Mouse (Mus musculus): ENCODE data around the gene Clec4a1. TPM values are rescaled to one million over a fixed set of nuclear protein-coding genes. Genes with fewer than 3 reads are reported as not detected.

The Clec4a1 gene
- 3.2 and 3.6 TPM in 2 replicates for polyA plus RNA-seq (2014; fragmentation: Nextera tagmentation; extraction: Ambion mirVana)

- ATAC-seq (replicated peaks; ENCODE audit: low FRiP score) (no peak), DNase-seq (ENCODE audit: low spot score) (no peak)
- Histone ChIP-seq H3K27ac (ENCODE audit: low read depth, low read length) (no peak within 1 kb of the TSS), H3K36me3 (ENCODE audit: control insufficient read depth, insufficient read depth, low read length) (no peaks in the 10 kb centered on the region), H3K4me3 (ENCODE audit: low read depth, low read length) (no peak within 1 kb of the TSS), H3K27me3 (replicated peaks; ENCODE audit: control insufficient read depth, insufficient read depth, low read length) (no peaks in the 10 kb centered on the region), H3K9ac (ENCODE audit: low read depth, low read length) (no peak within 1 kb of the TSS), H3K9me3 (ENCODE audit: control insufficient read depth, low read length) (no peaks in the 10 kb centered on the region), H3K4me2 (no peak within 1 kb of the TSS), H3K4me1 (replicated peaks; ENCODE audit: control insufficient read depth, insufficient read depth, low read length) (no peaks in the 10 kb centered on the region)
- 44% methylated on average over 4 of the region's 4 CpGs for WGBS
These were observed at the start of gene Clec4a1 for GRCm38 (mm10) chr6:122921451-122921850. Gene Clec4a1 (plus strand): TSS chr6:122921848.

- Histone ChIP-seq H3K4me2 (no peak overlapping the region), H3K4me3 (ENCODE audit: low read depth, low read length) (no peak overlapping the region), H3K9ac (ENCODE audit: low read depth, low read length) (no peak overlapping the region), H3K4me1 (replicated peaks; ENCODE audit: control insufficient read depth, insufficient read depth, low read length) (peaks cover 4% of the 10 kb centered on the region), H3K9me3 (ENCODE audit: control insufficient read depth, low read length) (no peaks in the 10 kb centered on the region), H3K27ac (ENCODE audit: low read depth, low read length) (no peak overlapping the region), H3K36me3 (ENCODE audit: control insufficient read depth, insufficient read depth, low read length) (peaks cover 3% of the 10 kb centered on the region; the same call in 1 of the 2 replicates), H3K27me3 (replicated peaks; ENCODE audit: control insufficient read depth, insufficient read depth, low read length) (no peaks in the 10 kb centered on the region)
- 87% methylated on average over 5 of the region's 5 CpGs for WGBS
- ATAC-seq (replicated peaks; ENCODE audit: low FRiP score): no peak
- no peak for DNase-seq (ENCODE audit: low spot score)
These were observed 48.8 kb upstream of the Clec4a1 start for GRCm38 (mm10) chr6:122872800-122873199.

GRCm38 (mm10) chr6:122873871-122874719 is 47.6 kb upstream of the Clec4a1 start, which contains the start of gene Necap1:
Gene Necap1 (plus strand): TSS chr6:122874474.
- ATAC-seq (replicated peaks; ENCODE audit: low FRiP score) (peak; percentile 95), DNase-seq (ENCODE audit: low spot score) (peak; percentile 95)
- Histone ChIP-seq H3K27ac (ENCODE audit: low read depth, low read length) (peak within 1 kb of the TSS; percentile 62), H3K27me3 (replicated peaks; ENCODE audit: control insufficient read depth, insufficient read depth, low read length) (no peaks in the 10 kb centered on the region), H3K4me2 (peak within 1 kb of the TSS; percentile 74), H3K9me3 (ENCODE audit: control insufficient read depth, low read length) (no peaks in the 10 kb centered on the region), H3K9ac (ENCODE audit: low read depth, low read length) (peak within 1 kb of the TSS; percentile 85), H3K4me1 (replicated peaks; ENCODE audit: control insufficient read depth, insufficient read depth, low read length) (peaks cover 9% of the 10 kb centered on the region), H3K36me3 (ENCODE audit: control insufficient read depth, insufficient read depth, low read length) (peaks cover 9% of the 10 kb centered on the region; the same call in 1 of the 2 replicates), H3K4me3 (ENCODE audit: low read depth, low read length) (peak within 1 kb of the TSS; percentile 85)
- 8% methylated on average over 43 of the region's 43 CpGs for WGBS

GRCm38 (mm10) chr6:122874720-122875389 is 46.8 kb upstream of the Clec4a1 start:
- under 1% methylated on average over 31 of the region's 31 CpGs for WGBS
- no peak for DNase-seq (ENCODE audit: low spot score)
- peak overlapping the region; percentile 85 for H3K9ac ChIP-seq (ENCODE audit: low read depth, low read length)
- no peaks in the 10 kb centered on the region for H3K9me3 ChIP-seq (ENCODE audit: control insufficient read depth, low read length)
- peak overlapping the region; percentile 74 for H3K4me2 ChIP-seq
- H3K4me3 ChIP-seq (ENCODE audit: low read depth, low read length): peak overlapping the region; percentile 85
- peak; percentile 54 for ATAC-seq (replicated peaks; ENCODE audit: low FRiP score)
- H3K27me3 ChIP-seq (replicated peaks; ENCODE audit: control insufficient read depth, insufficient read depth, low read length): no peaks in the 10 kb centered on the region
- H3K27ac ChIP-seq (ENCODE audit: low read depth, low read length): peak overlapping the region; percentile 62
- peaks cover 9% of the 10 kb centered on the region for H3K4me1 ChIP-seq (replicated peaks; ENCODE audit: control insufficient read depth, insufficient read depth, low read length)
- H3K36me3 ChIP-seq (ENCODE audit: control insufficient read depth, insufficient read depth, low read length): peaks cover 9% of the 10 kb centered on the region; the same call in 1 of the 2 replicates

GRCm38 (mm10) chr6:122879141-122879735 is 42.4 kb upstream of the Clec4a1 start:
- no peak overlapping the region for H3K9ac ChIP-seq (ENCODE audit: low read depth, low read length)
- no peaks in the 10 kb centered on the region for H3K27me3 ChIP-seq (replicated peaks; ENCODE audit: control insufficient read depth, insufficient read depth, low read length)
- no peak overlapping the region for H3K27ac ChIP-seq (ENCODE audit: low read depth, low read length)
- H3K9me3 ChIP-seq (ENCODE audit: control insufficient read depth, low read length): no peaks in the 10 kb centered on the region
- H3K4me1 ChIP-seq (replicated peaks; ENCODE audit: control insufficient read depth, insufficient read depth, low read length): peaks cover 9% of the 10 kb centered on the region
- no peak for ATAC-seq (replicated peaks; ENCODE audit: low FRiP score)
- WGBS: 85% methylated on average over 7 of the region's 7 CpGs
- no peak overlapping the region for H3K4me2 ChIP-seq
- no peak overlapping the region for H3K4me3 ChIP-seq (ENCODE audit: low read depth, low read length)
- DNase-seq (ENCODE audit: low spot score): no peak
- peaks cover 30% of the 10 kb centered on the region for H3K36me3 ChIP-seq (ENCODE audit: control insufficient read depth, insufficient read depth, low read length)

- no peak overlapping the region for H3K4me2 ChIP-seq
- H3K9me3 ChIP-seq (ENCODE audit: control insufficient read depth, low read length): no peaks in the 10 kb centered on the region
- peaks cover 33% of the 10 kb centered on the region for H3K36me3 ChIP-seq (ENCODE audit: control insufficient read depth, insufficient read depth, low read length)
- H3K27me3 ChIP-seq (replicated peaks; ENCODE audit: control insufficient read depth, insufficient read depth, low read length): no peaks in the 10 kb centered on the region
- H3K4me3 ChIP-seq (ENCODE audit: low read depth, low read length): no peak overlapping the region
- 83% methylated on average over 7 of the region's 7 CpGs for WGBS
- ATAC-seq (replicated peaks; ENCODE audit: low FRiP score) (no peak), DNase-seq (ENCODE audit: low spot score) (no peak)
- H3K4me1 ChIP-seq (replicated peaks; ENCODE audit: control insufficient read depth, insufficient read depth, low read length): peaks cover 9% of the 10 kb centered on the region
- no peak overlapping the region for H3K9ac ChIP-seq (ENCODE audit: low read depth, low read length)
- no peak overlapping the region for H3K27ac ChIP-seq (ENCODE audit: low read depth, low read length)
These were observed 41.7 kb upstream of the Clec4a1 start for GRCm38 (mm10) chr6:122879781-122880505.

GRCm38 (mm10) chr6:122881287-122881686 is 40.4 kb upstream of the Clec4a1 start:
- ATAC-seq (replicated peaks; ENCODE audit: low FRiP score) (no peak), DNase-seq (ENCODE audit: low spot score) (no peak)
- H3K36me3 ChIP-seq (ENCODE audit: control insufficient read depth, insufficient read depth, low read length): peaks cover 35% of the 10 kb centered on the region
- no peak overlapping the region for H3K4me2 ChIP-seq
- H3K27ac ChIP-seq (ENCODE audit: low read depth, low read length): no peak overlapping the region
- H3K4me3 ChIP-seq (ENCODE audit: low read depth, low read length): no peak overlapping the region
- H3K27me3 ChIP-seq (replicated peaks; ENCODE audit: control insufficient read depth, insufficient read depth, low read length): no peaks in the 10 kb centered on the region
- H3K9me3 ChIP-seq (ENCODE audit: control insufficient read depth, low read length): no peaks in the 10 kb centered on the region
- 93% methylated on average over 12 of the region's 12 CpGs for WGBS
- peaks cover 4% of the 10 kb centered on the region; the same call in 1 of the 2 replicates for H3K4me1 ChIP-seq (replicated peaks; ENCODE audit: control insufficient read depth, insufficient read depth, low read length)
- H3K9ac ChIP-seq (ENCODE audit: low read depth, low read length): no peak overlapping the region

- Histone ChIP-seq H3K27me3 (replicated peaks; ENCODE audit: control insufficient read depth, insufficient read depth, low read length) (no peaks in the 10 kb centered on the region), H3K36me3 (ENCODE audit: control insufficient read depth, insufficient read depth, low read length) (peaks cover 46% of the 10 kb centered on the region), H3K9ac (ENCODE audit: low read depth, low read length) (no peak overlapping the region), H3K4me1 (replicated peaks; ENCODE audit: control insufficient read depth, insufficient read depth, low read length) (no peaks in the 10 kb centered on the region), H3K27ac (ENCODE audit: low read depth, low read length) (no peak overlapping the region), H3K4me3 (ENCODE audit: low read depth, low read length) (no peak overlapping the region), H3K4me2 (no peak overlapping the region), H3K9me3 (ENCODE audit: control insufficient read depth, low read length) (no peaks in the 10 kb centered on the region)
- 94% methylated on average over 9 of the region's 9 CpGs for WGBS
- DNase-seq (ENCODE audit: low spot score): peak; percentile 18
- ATAC-seq (replicated peaks; ENCODE audit: low FRiP score): no peak
These were observed 38.0 kb upstream of the Clec4a1 start for GRCm38 (mm10) chr6:122883603-122884002.

All from liver, embryonic 11.5 days (tissue).